Mouse (Mus musculus) layer of hippocampus, adult 11-12 months (tissue): ENCODE measurements around the gene Nbr1.
"Not testable (repeated sequence)": the region's sequence is repeated elsewhere in the genome, so short reads cannot be mapped to it uniquely, and the experiment has no call there.

Experiments used
- DNase-seq: peaks from one replicate; pipeline ENCODE4 v3.0.0; 2022; ENCODE audit warnings: low spot score

Gene Nbr1

GRCm38 (mm10) chr11:101620022-101620655, 68.2 kb downstream of the Nbr1 start:
- DNase-seq, result not testable (repeated sequence)

DNA sequence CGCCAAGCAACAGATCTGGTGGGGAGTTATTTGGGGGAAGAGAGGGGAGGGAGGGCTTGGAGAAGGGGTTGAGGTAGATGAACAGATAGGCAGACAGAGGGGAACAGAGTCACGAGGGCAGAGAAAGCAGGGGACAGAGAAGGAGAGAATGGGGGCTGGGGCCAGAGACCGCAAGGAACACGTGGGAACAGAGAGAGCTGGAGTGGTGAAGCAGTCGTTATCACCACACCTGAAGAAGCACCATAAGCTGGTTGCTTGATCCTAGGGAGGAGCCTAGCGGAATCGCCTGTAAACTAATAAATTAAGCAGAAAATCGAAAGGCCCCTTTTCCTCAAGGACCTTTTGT, 74.7 kb downstream of the Nbr1 start:
- DNase-seq, result no peak

DNA sequence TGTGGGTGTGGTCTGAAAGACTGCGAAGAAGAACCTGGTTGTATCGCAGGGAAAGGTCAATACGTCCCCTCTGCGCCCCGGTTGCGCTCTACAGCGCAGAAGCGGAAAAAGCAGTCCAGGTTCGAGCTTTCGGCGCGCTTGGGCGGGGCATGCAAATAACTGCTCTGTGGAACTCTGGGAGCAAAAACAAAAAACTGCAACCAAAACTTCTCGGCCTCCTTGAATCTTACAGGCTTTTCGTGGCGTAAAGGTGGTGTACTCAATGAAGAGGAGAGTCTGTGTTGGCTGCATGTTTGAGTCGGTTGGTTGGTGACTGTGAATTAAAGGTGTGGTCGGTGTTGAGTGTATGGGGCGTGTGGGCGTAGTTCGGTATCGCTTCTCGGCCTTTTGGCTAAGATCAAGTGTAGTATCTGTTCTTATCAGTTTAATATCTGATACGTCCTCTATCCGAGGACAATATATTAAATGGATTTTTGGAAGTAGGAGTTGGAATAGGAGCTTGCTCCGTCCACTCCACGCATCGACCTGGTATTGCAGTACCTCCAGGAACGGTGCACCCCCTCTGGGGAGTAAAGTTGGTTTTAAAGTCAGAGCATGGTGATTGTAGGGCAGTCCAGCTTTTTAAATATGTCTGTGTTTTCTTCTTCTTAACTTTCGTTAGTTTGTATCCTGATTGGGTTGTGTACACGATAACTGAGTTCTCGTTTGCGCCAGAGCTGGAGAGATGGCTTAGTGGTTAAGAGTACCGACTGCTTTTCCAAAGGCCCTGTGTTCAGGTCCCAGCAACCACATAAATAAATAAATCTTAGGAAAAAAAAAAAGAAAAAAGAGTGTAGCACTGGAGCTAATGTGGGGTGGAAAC, 75.3 kb downstream of the Nbr1 start, which contains the start of gene Rdm1:
Gene Rdm1, plus strand, starts transcription at position 201 of the 862 bp plus-strand sequence.
- DNase-seq, result peak; percentile 85

GRCm38 (mm10) chr11:101627857-101628559, 76.1 kb downstream of the Nbr1 start:
- peak; percentile 82 for DNase-seq

DNA sequence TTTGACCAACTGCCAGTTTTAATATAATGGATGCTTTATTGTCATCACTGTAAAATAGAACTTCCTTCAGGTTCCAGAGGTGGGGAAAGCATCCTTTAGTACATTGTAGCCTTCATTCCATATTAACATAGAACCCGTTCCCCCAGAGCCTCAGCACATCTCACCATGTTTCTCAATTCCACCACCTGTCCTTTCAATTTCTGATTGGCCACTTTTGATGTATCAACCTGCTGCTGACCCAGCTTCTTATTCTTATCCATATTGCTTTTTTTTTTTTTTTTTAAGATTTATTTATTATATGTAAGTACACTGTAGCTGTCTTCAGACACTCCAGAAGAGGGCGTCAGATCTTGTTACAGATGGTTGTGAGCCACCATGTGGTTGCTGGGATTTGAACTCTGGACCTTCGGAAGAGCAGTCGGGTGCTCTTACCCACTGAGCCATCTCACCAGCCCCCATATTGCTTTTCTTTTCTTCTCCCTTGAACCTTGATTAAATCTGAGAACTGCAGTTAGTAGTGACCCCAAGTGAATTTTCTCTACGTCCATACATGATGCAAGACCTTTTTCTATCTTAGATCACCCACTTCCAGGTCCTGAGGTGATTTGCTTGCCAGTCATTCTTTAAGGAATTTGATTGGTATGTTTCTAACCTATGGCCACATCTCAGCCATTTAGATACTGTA, 76.9 kb downstream of the Nbr1 start:
- DNase-seq, result not testable (repeated sequence)
